Mouse (Mus musculus): ENCODE measurements around the gene Mob2.

The Mob2 gene

GRCm38 (mm10) chr7:142020827-142021226, 40.0 kb downstream of the Mob2 start:
- peak; percentile 18 for DNase-seq (ENCODE audit: low spot score)

- no peak for DNase-seq (ENCODE audit: low spot score)
Measured at GRCm38 (mm10) chr7:142019699-142020098, 41.2 kb downstream of the Mob2 start.

- DNase-seq (ENCODE audit: low spot score): peak; percentile 69
Measured at GRCm38 (mm10) chr7:142016562-142016961, 44.3 kb downstream of the Mob2 start.

- DNase-seq (ENCODE audit: low spot score): no peak
Measured at GRCm38 (mm10) chr7:142001597-142002340, 59.1 kb downstream of the Mob2 start.

GRCm38 (mm10) chr7:142000661-142001060, 60.2 kb downstream of the Mob2 start:
- DNase-seq (ENCODE audit: low spot score): no peak

GRCm38 (mm10) chr7:141994121-141994520, 66.7 kb downstream of the Mob2 start:
- no peak for DNase-seq (ENCODE audit: low spot score)

GRCm38 (mm10) chr7:141991183-141991582, 69.7 kb downstream of the Mob2 start:
- no peak for DNase-seq (ENCODE audit: low spot score)

- DNase-seq (ENCODE audit: low spot score): no peak
Measured at GRCm38 (mm10) chr7:141988314-141988806, 72.5 kb downstream of the Mob2 start.

GRCm38 (mm10) chr7:141981237-141981636, 79.6 kb downstream of the Mob2 start:
- DNase-seq (ENCODE audit: low spot score): no peak

GRCm38 (mm10) chr7:141979247-141979646, 81.6 kb downstream of the Mob2 start:
- DNase-seq (ENCODE audit: low spot score): no peak

GRCm38 (mm10) chr7:141978003-141978402, 82.9 kb downstream of the Mob2 start:
- no peak for DNase-seq (ENCODE audit: low spot score)

- DNase-seq (ENCODE audit: low spot score): peak; percentile 64
Measured at GRCm38 (mm10) chr7:141972831-141973619, 87.8 kb downstream of the Mob2 start.

GRCm38 (mm10) chr7:141966281-141966680, 94.6 kb downstream of the Mob2 start:
- DNase-seq (ENCODE audit: low spot score): no peak

- no peak for DNase-seq (ENCODE audit: low spot score)
Measured at GRCm38 (mm10) chr7:141962521-141962920, 98.3 kb downstream of the Mob2 start.

- DNase-seq (ENCODE audit: low spot score): no peak
Measured at GRCm38 (mm10) chr7:141961491-141961890, 99.4 kb downstream of the Mob2 start.

- no peak for DNase-seq (ENCODE audit: low spot score)
Measured at GRCm38 (mm10) chr7:141960926-141961325, 99.9 kb downstream of the Mob2 start.

- no peak for DNase-seq (ENCODE audit: low spot score)
Measured at GRCm38 (mm10) chr7:141959133-141959532, 101.7 kb downstream of the Mob2 start.

Measured in retina, embryonic 14.5 days (tissue).